ENCODE assay signal across 18 mouse cellular contexts in the genomic region with DNA sequence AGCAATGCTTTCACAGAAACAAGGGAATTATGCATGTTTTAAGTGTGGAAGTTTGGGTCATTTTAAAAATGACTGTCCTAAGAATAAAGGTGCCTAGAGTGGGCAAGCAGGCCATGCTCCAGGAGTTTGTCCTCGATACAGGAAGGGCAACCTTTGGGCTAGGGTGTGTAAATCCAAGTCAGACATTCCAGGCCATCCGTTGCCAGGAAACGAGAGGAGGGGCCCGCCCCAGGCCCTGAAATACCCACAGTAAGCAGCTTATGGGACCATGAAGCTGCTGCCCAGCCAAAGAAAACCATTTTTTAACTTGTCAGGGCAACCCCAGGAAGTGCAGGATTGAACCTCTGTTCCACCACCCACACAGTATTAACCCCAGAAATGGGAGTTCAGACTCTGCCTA. TPM values are rescaled to one million over a fixed set of nuclear protein-coding genes. Genes with fewer than 3 reads are reported as not detected.
DNase-seq lines count a peak whose midpoint lies in the region; TF ChIP-seq lines count a peak whose summit lies in the region.
"Not testable (repeated sequence)": the region's sequence is repeated elsewhere in the genome, so short reads cannot be mapped to it uniquely, and the experiment has no call there.
"Had no signal": no experiment of that assay in that cellular context is flagged by ENCODE, and none has a peak within 500 bp of the region (broad histone marks: within the 10 kb centered on the region; RNA-seq: fewer than 3 reads in every experiment).

No protein-coding gene starts in this region.

- H3K4me1 ChIP-seq in embryonic facial prominence, embryonic 10.5 days; hindbrain, embryonic 10.5 days (replicated peaks); kidney, adult 2 months (ENCODE audit: control insufficient read depth, insufficient read depth, low read length): not testable (repeated sequence)

- H3K9me3 ChIP-seq in embryonic facial prominence, embryonic 10.5 days; hindbrain, embryonic 10.5 days: not testable (repeated sequence)

- not testable (repeated sequence) for H3K27me3 ChIP-seq in embryonic facial prominence, embryonic 10.5 days (replicated peaks; ENCODE audit: low read depth, poor library complexity, severe bottlenecking); hindbrain, embryonic 10.5 days (ENCODE audit: insufficient read depth, poor library complexity, severe bottlenecking); kidney, adult 2 months (replicated peaks; ENCODE audit: control insufficient read depth, insufficient read depth, low read length)

- not testable (repeated sequence) for H3K4me3 ChIP-seq in embryonic facial prominence, embryonic 10.5 days; hindbrain, embryonic 10.5 days; kidney, adult 2 months (ENCODE audit: insufficient read depth, low read depth, low read length)

- not testable (repeated sequence) for H3K27ac ChIP-seq in embryonic facial prominence, embryonic 10.5 days (replicated peaks); hindbrain, embryonic 10.5 days; kidney, adult 2 months (ENCODE audit: insufficient read depth, low read depth, low read length)

- DNase-seq in R1 (ENCODE audit: low read depth, low spot score), result peak; percentile 54
- peak; percentile 14 for DNase-seq in embryo, embryonic 10 days (ENCODE audit: low spot score)
- DNase-seq in embryonic facial prominence, embryonic 10.5 days (ENCODE audit: low spot score), result peak; percentile 14
- DNase-seq in hindbrain, embryonic 10.5 days (ENCODE audit: low spot score), result peak; percentile 8
- DNase-seq in kidney, adult 2 months, result peak; percentile 51
- DNase-seq in kidney, postnatal 14 days, result peak; percentile 36
- DNase-seq in mesoderm, embryonic 11.5 days (ENCODE audit: low read depth, low spot score), result peak; percentile 10
- peak; percentile 11 for DNase-seq in yolk sac, embryonic 10.5 days (ENCODE audit: low spot score)

- TF ChIP-seq CTCF in kidney, adult 2 months (conservative IDR thresholded peaks at IDR 0.05; ENCODE audit: insufficient read depth, insufficient read length, low read depth, low read length), result not testable (repeated sequence)

- not testable (repeated sequence) for TF ChIP-seq POLR2A in kidney, adult 2 months (IDR thresholded peaks at IDR 0.05; ENCODE audit: low read depth, low read length)

- not testable (repeated sequence) for H3K36me3 ChIP-seq in embryonic facial prominence, embryonic 10.5 days (replicated peaks); hindbrain, embryonic 10.5 days; kidney, adult 2 months (ENCODE audit: control insufficient read depth, insufficient read depth, low read length)

- 41% methylated on average over 4 of the region's 4 CpGs for WGBS in embryonic facial prominence, embryonic 10.5 days
- 40% methylated on average over 4 of the region's 4 CpGs for whole genome bisulfite sequencing in hindbrain, embryonic 10.5 days
- WGBS in kidney, adult 2 months, result 18% methylated on average over 4 of the region's 4 CpGs

RNA-seq across cellular contexts. Expression of gene Tcstv1, which starts 7.7 kb away (rescaled TPM):
- not detected in 2 replicates for polyA plus RNA-seq in embryonic facial prominence, embryonic 10.5 days (2016; fragmentation: Nextera tagmentation; extraction: Ambion mirVana)
- polyA plus RNA-seq in hindbrain, embryonic 10.5 days (2016; fragmentation: Nextera tagmentation; extraction: Ambion mirVana), result not detected in 2 replicates
- polyA plus RNA-seq in kidney, adult 2 months (2012; rRNA removed), result not detected in 2 replicates
- polyA plus RNA-seq: cortical plate, adult 2 months; embryonic facial prominence, embryonic 13.5 days; forebrain, embryonic 15.5 days; heart, embryonic 13.5 days; heart, postnatal 0 days; hindbrain, embryonic 13.5 days; hindbrain, postnatal 0 days; intestine, embryonic 14.5 days; Patski had no signal

RNA-seq across cellular contexts. Expression of gene Gm21761, which starts 42.2 kb away (rescaled TPM):
- polyA plus RNA-seq in embryonic facial prominence, embryonic 10.5 days (2016; fragmentation: Nextera tagmentation; extraction: Ambion mirVana), result not detected in 2 replicates
- not detected in 2 replicates for polyA plus RNA-seq in hindbrain, embryonic 10.5 days (2016; fragmentation: Nextera tagmentation; extraction: Ambion mirVana)
- polyA plus RNA-seq in kidney, adult 2 months (2012; rRNA removed), result not detected in 2 replicates
- polyA plus RNA-seq: cortical plate, adult 2 months; embryonic facial prominence, embryonic 13.5 days; forebrain, embryonic 15.5 days; heart, embryonic 13.5 days; heart, postnatal 0 days; hindbrain, embryonic 13.5 days; hindbrain, postnatal 0 days; intestine, embryonic 14.5 days had no signal

RNA-seq across cellular contexts. Expression of gene D13Ertd608e, which starts 51.1 kb away (rescaled TPM):
- not detected in 2 replicates for polyA plus RNA-seq in embryonic facial prominence, embryonic 10.5 days (2016; fragmentation: Nextera tagmentation; extraction: Ambion mirVana)
- polyA plus RNA-seq in hindbrain, embryonic 10.5 days (2016; fragmentation: Nextera tagmentation; extraction: Ambion mirVana), result not detected in 2 replicates
- not detected in 2 replicates for polyA plus RNA-seq in kidney, adult 2 months (2012; rRNA removed)
- polyA plus RNA-seq: cortical plate, adult 2 months; embryonic facial prominence, embryonic 13.5 days; forebrain, embryonic 15.5 days; heart, embryonic 13.5 days; heart, postnatal 0 days; hindbrain, embryonic 13.5 days; hindbrain, postnatal 0 days; intestine, embryonic 14.5 days; Patski had no signal

RNA-seq across cellular contexts. Expression of gene AF067063, which starts 56.9 kb away (rescaled TPM):
- not detected in 2 replicates for polyA plus RNA-seq in embryonic facial prominence, embryonic 10.5 days (2016; fragmentation: Nextera tagmentation; extraction: Ambion mirVana)
- polyA plus RNA-seq in hindbrain, embryonic 10.5 days (2016; fragmentation: Nextera tagmentation; extraction: Ambion mirVana), result not detected in 2 replicates
- polyA plus RNA-seq in kidney, adult 2 months (2012; rRNA removed), result not detected in 2 replicates
- polyA plus RNA-seq: C2C12; cortical plate, adult 2 months; embryonic facial prominence, embryonic 13.5 days; forebrain, embryonic 15.5 days; heart, embryonic 13.5 days; heart, postnatal 0 days; hindbrain, embryonic 13.5 days; hindbrain, postnatal 0 days; intestine, embryonic 14.5 days; Patski had no signal
